Mouse (Mus musculus) embryonic facial prominence, embryonic 15.5 days (tissue): ENCODE data around the gene Crabp2. TPM values are rescaled to one million over a fixed set of nuclear protein-coding genes. Genes with fewer than 3 reads are reported as not detected.

ENCODE experiments used
- ATAC-seq: fragments of 200-750 bp; cut with Nextera tagmentation; 2 replicates; pipeline ENCODE4 v1.8.0; 2017; ENCODE audit warnings: low read depth, moderate TSS enrichment; ENCODE audit not compliant: insufficient number of reproducible peaks, low FRiP score, low TSS enrichment
- H3K27ac ChIP-seq: fragments of 300-500 bp; sonication (generic); replicated peaks from 2 replicates; pipeline ENCODE4 v1.5.1; 2015; ENCODE audit warnings: mild to moderate bottlenecking, inconsistent platforms
- H3K27me3 ChIP-seq: fragments of 300-500 bp; sonication (generic); 2 replicates; pipeline ENCODE4 v1.6.1; 2015; ENCODE audit warnings: inconsistent platforms
- H3K36me3 ChIP-seq: fragments of 300-500 bp; sonication (generic); 2 replicates; pipeline ENCODE4 v1.6.1; 2015; ENCODE audit warnings: mild to moderate bottlenecking, inconsistent platforms
- H3K4me1 ChIP-seq: fragments of 300-500 bp; sonication (generic); 2 replicates; pipeline ENCODE4 v1.6.1; 2015; ENCODE audit warnings: inconsistent platforms
- H3K4me2 ChIP-seq: fragments of 300-500 bp; sonication (generic); replicated peaks from 2 replicates; pipeline ENCODE4 v1.6.1; 2015; ENCODE audit warnings: mild to moderate bottlenecking, inconsistent platforms
- H3K4me3 ChIP-seq: fragments of 300-500 bp; sonication (generic); replicated peaks from 2 replicates; pipeline ENCODE4 v1.5.1; 2015; ENCODE audit warnings: mild to moderate bottlenecking, inconsistent platforms
- H3K9ac ChIP-seq: fragments of 300-500 bp; sonication (generic); 2 replicates; pipeline ENCODE4 v1.6.1; 2015; ENCODE audit warnings: inconsistent platforms
- H3K9me3 ChIP-seq: fragments of 300-500 bp; sonication (generic); replicated peaks from 2 replicates; pipeline ENCODE4 v1.6.1; 2016; ENCODE audit warnings: inconsistent platforms
- WGBS: fragments of 180-500 bp; shearing (Covaris S2); methylation state at CpG from one replicate; pipeline ENCODE4 v1.1.7; 2015; 5-methylcytosine and 5-hydroxymethylcytosine counted together
- polyA plus RNA-seq: library from polyadenylated mRNA; unstranded; fragments of >200 nt; fragmentation: Nextera tagmentation; extraction: Ambion mirVana; gene quantifications from 2 replicates; pipeline ENCODE4 v1.2.1, GENCODE M21; 2015

The Crabp2 gene
- polyA plus RNA-seq, 1 experiment from 2014 or later, result 206 TPM

GRCm38 (mm10) chr3:87929341-87930077 lies 19.0 kb upstream of the Crabp2 start:
- Histone ChIP-seq H3K4me2 (peak overlapping the region; percentile 76), H3K9ac (peak overlapping the region; percentile 85), H3K27me3 (no peaks in the 10 kb centered on the region), H3K27ac (peak overlapping the region; percentile 90), H3K9me3 (no peaks in the 10 kb centered on the region), H3K4me3 (peak overlapping the region; percentile 98), H3K4me1 (peaks cover 33% of the 10 kb centered on the region), H3K36me3 (peaks cover 56% of the 10 kb centered on the region)
- 4% methylated on average over 26 of the region's 26 CpGs for WGBS
- ATAC-seq, result no peak

- H3K36me3 ChIP-seq, result peaks cover 52% of the 10 kb centered on the region
- WGBS, result under 1% methylated on average over 78 of the region's 78 CpGs
- peak within 1 kb of the TSS; percentile 90 for H3K27ac ChIP-seq
- no peaks in the 10 kb centered on the region for H3K27me3 ChIP-seq
- peak within 1 kb of the TSS; percentile 76 for H3K4me2 ChIP-seq
- no peaks in the 10 kb centered on the region for H3K9me3 ChIP-seq
- H3K9ac ChIP-seq, result peak within 1 kb of the TSS; percentile 85
- H3K4me1 ChIP-seq, result peaks cover 35% of the 10 kb centered on the region
- H3K4me3 ChIP-seq, result peak within 1 kb of the TSS; percentile 98
- peak; percentile 96 for ATAC-seq
Observed at GRCm38 (mm10) chr3:87930078-87930795, 18.2 kb upstream of the Crabp2 start, which contains the start of the genes Isg20l2 and Rrnad1. Gene Isg20l2, plus strand, starts transcription at chr3:87930314. Gene Rrnad1, minus strand, starts transcription at chr3:87930717.

- no peak overlapping the region for H3K9ac ChIP-seq
Observed at GRCm38 (mm10) chr3:87934026-87934425, 14.4 kb upstream of the Crabp2 start.

GRCm38 (mm10) chr3:87934501-87934900 lies 14.0 kb upstream of the Crabp2 start:
- WGBS, result 61% methylated on average over 4 of the region's 4 CpGs
- no peak for ATAC-seq
- peaks cover 56% of the 10 kb centered on the region for H3K36me3 ChIP-seq

More at GRCm38 (mm10) chr3:87934026-87934425, 14.4 kb upstream of the Crabp2 start:
- Histone ChIP-seq H3K27me3 (no peaks in the 10 kb centered on the region), H3K9me3 (no peaks in the 10 kb centered on the region), H3K4me2 (no peak overlapping the region), H3K4me3 (no peak overlapping the region), H3K4me1 (peaks cover 44% of the 10 kb centered on the region), H3K27ac (no peak overlapping the region), H3K36me3 (peaks cover 51% of the 10 kb centered on the region)
- ATAC-seq, result no peak
- WGBS, result 77% methylated on average over 5 of the region's 5 CpGs

GRCm38 (mm10) chr3:87935201-87935600 lies 13.3 kb upstream of the Crabp2 start:
- Histone ChIP-seq H3K4me3 (no peak overlapping the region), H3K4me2 (no peak overlapping the region), H3K9ac (no peak overlapping the region), H3K4me1 (peaks cover 39% of the 10 kb centered on the region), H3K9me3 (no peaks in the 10 kb centered on the region), H3K27ac (no peak overlapping the region), H3K27me3 (no peaks in the 10 kb centered on the region), H3K36me3 (peaks cover 63% of the 10 kb centered on the region)
- 84% methylated on average over 4 of the region's 4 CpGs for WGBS
- no peak for ATAC-seq

More at GRCm38 (mm10) chr3:87934501-87934900, 14.0 kb upstream of the Crabp2 start:
- Histone ChIP-seq H3K4me1 (peaks cover 39% of the 10 kb centered on the region), H3K27ac (no peak overlapping the region), H3K9ac (no peak overlapping the region), H3K4me2 (no peak overlapping the region), H3K9me3 (no peaks in the 10 kb centered on the region), H3K27me3 (no peaks in the 10 kb centered on the region), H3K4me3 (no peak overlapping the region)

GRCm38 (mm10) chr3:87935776-87936175 lies 12.7 kb upstream of the Crabp2 start:
- Histone ChIP-seq H3K4me3 (no peak overlapping the region), H3K9ac (no peak overlapping the region), H3K4me1 (peaks cover 37% of the 10 kb centered on the region), H3K27me3 (no peaks in the 10 kb centered on the region), H3K9me3 (no peaks in the 10 kb centered on the region), H3K27ac (no peak overlapping the region), H3K36me3 (peaks cover 67% of the 10 kb centered on the region), H3K4me2 (no peak overlapping the region)
- ATAC-seq, result peak; percentile 56; the same call in 1 of the 2 replicates
- 98% methylated on average over 2 of the region's 2 CpGs for WGBS

- no peak overlapping the region for H3K4me2 ChIP-seq
- H3K27ac ChIP-seq, result no peak overlapping the region
- H3K9me3 ChIP-seq, result no peaks in the 10 kb centered on the region
- WGBS, result 57% methylated on average over 5 of the region's 5 CpGs
- no peak overlapping the region for H3K4me3 ChIP-seq
- no peak for ATAC-seq
- H3K9ac ChIP-seq, result no peak overlapping the region
- H3K4me1 ChIP-seq, result peaks cover 24% of the 10 kb centered on the region
- H3K27me3 ChIP-seq, result no peaks in the 10 kb centered on the region
- H3K36me3 ChIP-seq, result peaks cover 65% of the 10 kb centered on the region
Observed at GRCm38 (mm10) chr3:87940611-87941010, 7.9 kb upstream of the Crabp2 start.

- Histone ChIP-seq H3K27me3 (no peaks in the 10 kb centered on the region), H3K9ac (no peak overlapping the region), H3K36me3 (peaks cover 53% of the 10 kb centered on the region), H3K4me1 (peaks cover 36% of the 10 kb centered on the region), H3K4me3 (no peak overlapping the region), H3K9me3 (no peaks in the 10 kb centered on the region), H3K27ac (no peak overlapping the region), H3K4me2 (no peak overlapping the region)
- 79% methylated on average over 2 of the region's 2 CpGs for WGBS
- ATAC-seq, result no peak
Observed at GRCm38 (mm10) chr3:87942471-87942870, 6.0 kb upstream of the Crabp2 start.

GRCm38 (mm10) chr3:87943586-87943985 lies 4.9 kb upstream of the Crabp2 start:
- 68% methylated on average over 7 of the region's 7 CpGs for WGBS
- Histone ChIP-seq H3K27me3 (no peaks in the 10 kb centered on the region), H3K27ac (peak overlapping the region; percentile 91; the same call in 1 of the 2 replicates), H3K4me2 (no peak overlapping the region), H3K4me3 (no peak overlapping the region), H3K9me3 (no peaks in the 10 kb centered on the region), H3K4me1 (peaks cover 47% of the 10 kb centered on the region), H3K9ac (no peak overlapping the region), H3K36me3 (peaks cover 42% of the 10 kb centered on the region)
- ATAC-seq, result no peak

GRCm38 (mm10) chr3:87944838-87945600 lies 3.4 kb upstream of the Crabp2 start:
- no peaks in the 10 kb centered on the region for H3K9me3 ChIP-seq
- 0 out of 2 replicates have a peak overlapping the region, but pooled peaks have one; percentile 6 for H3K9ac ChIP-seq
- 0 out of 2 replicates have a peak overlapping the region, but pooled peaks have one; percentile 0 for H3K4me2 ChIP-seq
- peak overlapping the region; percentile 91 for H3K27ac ChIP-seq
- ATAC-seq, result peak; percentile 76
- H3K4me3 ChIP-seq, result no peak overlapping the region
- WGBS, result 1% methylated on average over 4 of the region's 4 CpGs
- H3K4me1 ChIP-seq, result peaks cover 60% of the 10 kb centered on the region
- H3K36me3 ChIP-seq, result peaks cover 28% of the 10 kb centered on the region
- H3K27me3 ChIP-seq, result no peaks in the 10 kb centered on the region
